Mouse (Mus musculus) activated CD4-positive, CD25-positive, alpha-beta regulatory T cell, adult 4 months (primary cell): ENCODE measurements at regions not wholly inside any gene's neighbourhood (a gene's known extent, or its start where the extent isn't known, plus 50 kb on each side); places are given as distances from the start of the nearest gene placed in this dataset.
"Not testable (repeated sequence)": the region's sequence is repeated elsewhere in the genome, so short reads cannot be mapped to it uniquely, and the experiment has no call there.

Experiments used
- ATAC-seq: one replicate; pipeline ENCODE4 v1.8.0; 2017

DNA sequence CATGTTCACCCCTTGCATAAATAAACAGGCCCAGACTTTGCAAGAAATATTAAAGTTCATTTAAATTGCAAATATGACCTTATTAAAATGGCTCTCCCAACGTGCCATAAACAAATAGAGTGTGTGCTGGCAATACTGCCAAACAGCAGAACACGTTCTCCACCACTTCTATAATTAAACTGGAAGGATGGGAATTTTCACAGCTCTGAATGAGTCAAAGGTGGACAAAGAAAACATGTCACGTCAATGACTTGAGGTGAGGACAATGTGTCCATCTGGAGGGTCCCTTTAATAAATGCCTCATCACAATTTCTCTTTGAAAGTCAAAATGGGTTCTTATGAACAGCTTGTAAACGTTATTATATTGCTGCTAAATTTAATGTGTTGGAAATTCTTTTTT, 114.8 kb downstream of the Galc start:
- no peak for ATAC-seq

DNA sequence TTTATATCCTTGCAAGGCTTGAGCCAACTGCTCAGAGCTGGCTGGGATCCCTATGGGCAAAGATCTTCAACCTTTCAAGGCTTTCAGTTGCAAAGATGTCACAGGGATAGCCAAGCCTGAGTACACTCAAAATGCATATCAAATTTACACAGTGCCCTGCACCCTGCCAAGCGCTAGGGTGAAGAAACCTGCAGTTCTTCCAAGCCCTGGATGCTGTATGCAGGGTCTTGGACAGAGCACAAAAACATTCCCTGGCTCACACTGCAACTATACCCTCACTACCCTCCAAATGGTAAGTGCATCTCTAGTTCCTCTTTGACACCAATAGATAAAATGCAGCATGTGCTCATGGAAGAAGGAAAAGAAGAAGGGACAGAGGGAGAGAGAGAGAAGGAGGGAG, 116.1 kb downstream of the Galc start:
- ATAC-seq: no peak

DNA sequence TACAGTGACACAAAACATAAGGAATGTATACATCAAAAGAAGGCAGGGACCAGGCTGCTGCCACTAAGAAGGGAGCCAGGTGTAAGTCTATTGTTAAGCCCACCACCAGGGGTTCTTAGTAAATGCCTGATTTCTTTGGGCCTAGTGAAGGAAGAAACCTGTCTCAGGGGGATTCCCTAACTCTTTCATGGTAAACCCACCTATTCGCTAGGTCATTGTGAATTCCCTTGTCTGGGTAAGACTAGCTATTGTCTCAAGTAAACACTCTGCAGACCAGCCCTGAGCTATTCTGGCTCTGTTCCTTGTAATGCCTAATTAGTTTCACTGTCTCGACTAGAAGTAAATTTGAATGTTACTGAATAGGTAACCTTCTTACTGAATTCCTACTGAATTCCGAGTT, 119.4 kb downstream of the Galc start:
- ATAC-seq: not testable (repeated sequence)

DNA sequence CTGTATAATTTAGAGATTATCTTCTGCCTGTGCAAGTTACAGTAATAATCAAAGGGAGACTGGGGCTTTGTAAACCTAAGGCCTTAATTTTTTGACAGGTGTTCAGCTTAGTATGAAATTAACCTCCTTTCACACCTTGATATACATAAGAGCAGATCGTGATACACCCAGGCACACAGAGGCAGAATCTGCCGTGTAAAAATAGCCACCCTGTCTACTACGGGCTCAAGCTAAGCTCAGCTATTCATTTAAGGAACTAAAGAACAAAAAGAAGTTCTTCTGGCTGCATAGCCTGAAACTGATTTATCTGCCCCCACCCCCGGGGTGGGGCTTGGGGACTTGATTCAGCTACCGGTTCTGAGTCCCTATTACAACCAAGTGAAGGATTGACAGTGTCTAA, 128.0 kb downstream of the Galc start:
- ATAC-seq: no peak

DNA sequence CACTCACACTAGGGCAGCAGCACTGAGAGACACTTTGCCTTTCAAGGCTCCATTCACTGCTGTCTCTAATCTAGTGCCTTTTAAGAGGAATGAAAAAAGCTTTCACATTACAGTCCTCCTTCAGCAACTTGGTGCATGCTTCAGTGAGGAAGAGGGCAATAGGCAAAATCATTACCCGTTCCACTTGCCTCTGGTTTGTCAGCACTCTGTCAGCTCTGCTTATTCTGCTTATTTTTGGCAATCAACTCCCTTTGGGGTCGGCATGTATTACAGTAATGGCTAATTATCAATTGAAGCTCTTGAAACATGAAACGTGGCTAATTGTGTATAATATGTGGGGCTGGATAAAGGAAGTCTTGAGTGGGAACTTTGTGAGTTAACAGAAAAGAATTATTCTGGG, 135.7 kb downstream of the Galc start:
- no peak for ATAC-seq

DNA sequence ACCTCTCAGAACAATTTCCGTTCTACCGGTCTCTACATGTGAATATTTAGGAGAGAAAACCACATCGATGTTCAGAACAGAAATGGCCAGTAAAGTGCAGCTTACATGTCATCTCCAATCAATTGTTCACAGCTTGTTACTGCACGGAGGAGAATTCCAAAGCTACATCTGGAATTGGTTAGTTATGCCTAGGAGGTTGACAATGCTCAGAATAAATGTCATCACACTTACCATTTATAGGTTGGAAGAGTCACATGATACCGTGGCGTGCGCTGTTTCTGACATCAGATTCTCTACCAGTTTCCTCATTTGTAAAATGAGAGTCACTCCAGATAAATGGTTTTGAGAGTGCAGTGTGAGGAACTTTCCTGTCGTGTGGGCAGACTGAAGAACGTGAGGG, 151.2 kb downstream of the Galc start:
- no peak for ATAC-seq

DNA sequence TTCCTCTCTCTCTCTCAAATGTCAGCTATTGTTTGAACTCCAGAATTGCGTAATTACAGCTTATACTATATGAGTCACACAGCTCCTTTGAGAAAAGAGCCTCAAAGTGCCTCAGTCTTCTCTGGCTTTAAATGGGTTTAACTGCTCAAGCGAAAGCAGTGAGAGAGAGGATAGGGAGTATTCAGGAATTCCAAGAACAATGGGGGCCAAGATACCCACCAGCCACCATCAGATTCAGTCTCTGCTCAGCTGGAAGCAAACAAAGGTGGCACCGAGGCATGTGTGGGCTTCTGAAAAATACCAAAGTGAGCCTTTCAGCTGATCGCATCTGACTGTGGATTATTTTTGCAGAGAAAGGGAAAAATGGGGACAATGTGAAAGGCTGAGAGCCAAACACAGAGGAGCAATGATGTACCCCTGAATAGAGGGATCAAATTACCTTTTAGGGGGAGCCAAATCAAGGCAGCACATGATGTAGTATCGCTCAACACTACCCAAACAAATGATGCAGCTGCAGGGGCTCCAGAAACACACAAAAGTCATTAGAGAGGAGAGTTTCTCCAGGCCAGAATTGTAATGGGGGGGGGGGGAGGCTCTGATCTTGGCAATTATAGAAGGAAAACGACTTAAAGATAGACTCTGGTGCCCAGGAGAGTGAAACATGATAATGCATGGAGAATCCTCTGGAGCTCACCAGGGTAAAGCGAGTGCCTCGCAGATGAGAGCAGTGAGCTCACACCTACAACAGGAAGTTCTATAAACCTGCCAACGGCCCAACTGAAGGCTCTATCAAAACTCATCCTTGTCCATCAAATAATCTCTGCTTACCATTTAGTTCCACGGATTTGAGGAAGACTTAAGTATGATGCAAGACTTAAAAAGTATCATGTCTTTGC, 152.2 kb downstream of the Galc start:
- no peak for ATAC-seq

DNA sequence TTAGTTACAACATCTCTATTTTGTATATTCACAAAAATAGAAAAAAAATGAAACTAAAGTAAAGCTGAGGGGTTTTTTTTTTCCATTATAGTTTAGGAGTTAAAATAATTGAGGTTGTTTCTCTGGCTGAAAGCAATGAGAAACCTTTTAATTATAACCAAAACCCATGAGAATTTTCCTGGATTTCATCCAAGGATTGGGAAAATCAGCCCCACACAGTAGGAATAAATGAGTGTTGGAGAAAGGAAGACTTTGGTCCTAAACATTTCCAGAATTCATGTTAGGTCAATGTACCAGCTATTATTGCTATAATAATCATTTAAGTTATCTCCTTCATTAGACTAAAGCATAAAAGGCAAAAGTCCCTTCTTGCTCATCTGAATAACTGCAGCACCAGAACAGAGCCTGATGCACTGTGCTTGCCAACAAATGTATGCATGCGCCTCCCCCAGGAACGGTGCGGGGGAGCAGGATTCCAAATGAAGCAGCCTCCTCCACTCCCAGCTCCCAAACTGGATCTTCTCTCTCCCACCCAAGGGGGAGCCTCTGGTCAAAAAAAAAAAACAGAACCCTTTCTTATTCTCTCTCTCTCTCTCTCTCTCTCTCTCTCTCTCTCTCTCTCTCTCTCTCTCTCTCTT, 153.0 kb downstream of the Galc start:
- no peak for ATAC-seq

DNA sequence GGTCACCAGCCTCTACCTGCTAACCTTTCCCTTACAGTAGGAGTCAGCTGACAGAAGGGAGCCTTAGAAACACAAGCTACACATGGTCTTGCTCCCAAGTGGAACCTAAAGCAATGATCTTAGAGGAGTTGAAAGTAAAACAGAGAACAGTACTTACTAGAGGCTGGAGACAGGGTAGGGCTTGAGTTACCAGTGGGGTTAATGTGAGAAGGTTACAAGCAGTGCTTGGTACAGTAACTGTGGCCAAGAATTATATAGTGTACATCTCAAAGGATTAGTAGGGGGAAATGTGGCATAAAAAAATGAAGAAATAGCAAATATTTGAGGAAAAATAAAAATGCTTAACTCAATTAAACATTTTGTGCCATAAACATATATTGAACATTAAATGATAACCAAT, 153.5 kb downstream of the Galc start:
- ATAC-seq: no peak

DNA sequence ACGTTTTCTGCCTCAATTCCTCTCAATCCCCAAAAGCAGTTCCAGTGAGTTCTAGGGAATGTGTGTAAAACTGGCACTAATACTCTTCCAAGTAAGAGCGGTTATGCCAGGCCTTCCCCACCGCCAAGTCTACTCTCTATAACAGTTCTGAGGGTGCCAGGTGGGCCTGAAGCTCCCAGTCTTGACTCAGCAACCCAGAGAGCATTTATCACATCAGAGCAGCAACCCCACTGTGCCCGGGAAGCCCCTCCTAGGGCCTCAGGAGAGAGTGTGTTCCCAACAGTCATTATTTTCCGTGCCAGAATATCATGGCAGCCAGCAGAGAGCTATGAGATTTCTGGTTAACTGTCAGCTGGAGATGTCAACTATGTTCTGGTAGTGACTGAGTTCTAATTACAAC, 169.1 kb downstream of the Galc start:
- no peak for ATAC-seq

DNA sequence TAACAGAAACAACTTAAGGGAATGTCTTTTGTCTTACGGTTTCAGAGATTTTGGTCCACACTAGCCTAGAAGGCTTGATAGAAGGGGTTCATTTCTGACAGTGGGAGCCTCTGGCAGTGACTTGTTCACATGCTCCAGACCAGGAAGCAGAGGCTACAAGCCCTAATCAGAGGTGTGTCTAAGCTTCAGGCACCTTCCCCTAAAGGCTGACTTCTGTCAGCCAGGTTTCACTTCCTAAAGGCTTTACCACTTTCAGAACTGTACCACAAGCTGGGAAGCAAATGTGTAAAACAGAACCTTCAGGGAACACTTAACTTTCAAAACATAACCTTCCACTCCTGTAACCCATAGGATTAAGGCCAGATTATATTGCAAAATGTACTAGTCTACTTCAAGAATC, 180.9 kb downstream of the Galc start:
- ATAC-seq: no peak

DNA sequence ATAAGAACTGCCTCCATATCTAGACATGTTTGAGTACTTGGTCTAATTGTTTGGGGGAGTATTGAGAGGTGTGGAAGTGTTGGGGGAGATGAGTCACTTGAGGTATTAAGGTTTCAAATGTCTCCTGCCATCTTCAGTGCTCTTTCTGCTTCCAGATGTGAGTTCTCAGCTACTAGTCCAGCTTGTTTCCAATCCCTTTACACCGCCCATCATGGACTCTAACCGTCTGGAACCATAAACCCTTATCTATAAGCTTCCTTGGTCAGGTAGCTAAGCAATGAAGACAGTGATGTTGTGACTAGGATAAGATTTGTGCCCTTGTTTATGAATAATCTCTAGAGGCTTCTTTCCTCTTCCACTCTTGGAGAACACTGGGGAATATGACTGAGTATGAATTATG, 183.7 kb downstream of the Galc start:
- ATAC-seq: no peak

DNA sequence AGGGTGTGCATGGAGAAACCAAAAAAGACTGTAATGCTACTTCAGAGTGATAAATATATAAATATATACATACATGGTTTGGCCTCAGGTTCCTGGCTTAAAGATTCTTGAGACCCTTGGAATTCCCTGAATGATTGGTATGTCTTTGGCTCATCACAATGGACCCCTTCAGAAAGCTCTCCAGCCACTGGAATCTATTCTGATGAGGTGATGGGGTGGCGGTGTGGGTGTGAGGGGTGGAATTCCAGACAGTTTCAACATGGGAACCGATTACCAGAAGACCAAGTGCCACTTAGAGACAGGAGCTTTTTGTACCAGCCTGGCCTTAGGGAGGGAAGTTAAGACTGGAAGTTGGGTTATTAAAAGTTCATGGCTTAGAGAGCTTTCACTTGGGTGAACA, 190.1 kb downstream of the Galc start:
- ATAC-seq: no peak

DNA sequence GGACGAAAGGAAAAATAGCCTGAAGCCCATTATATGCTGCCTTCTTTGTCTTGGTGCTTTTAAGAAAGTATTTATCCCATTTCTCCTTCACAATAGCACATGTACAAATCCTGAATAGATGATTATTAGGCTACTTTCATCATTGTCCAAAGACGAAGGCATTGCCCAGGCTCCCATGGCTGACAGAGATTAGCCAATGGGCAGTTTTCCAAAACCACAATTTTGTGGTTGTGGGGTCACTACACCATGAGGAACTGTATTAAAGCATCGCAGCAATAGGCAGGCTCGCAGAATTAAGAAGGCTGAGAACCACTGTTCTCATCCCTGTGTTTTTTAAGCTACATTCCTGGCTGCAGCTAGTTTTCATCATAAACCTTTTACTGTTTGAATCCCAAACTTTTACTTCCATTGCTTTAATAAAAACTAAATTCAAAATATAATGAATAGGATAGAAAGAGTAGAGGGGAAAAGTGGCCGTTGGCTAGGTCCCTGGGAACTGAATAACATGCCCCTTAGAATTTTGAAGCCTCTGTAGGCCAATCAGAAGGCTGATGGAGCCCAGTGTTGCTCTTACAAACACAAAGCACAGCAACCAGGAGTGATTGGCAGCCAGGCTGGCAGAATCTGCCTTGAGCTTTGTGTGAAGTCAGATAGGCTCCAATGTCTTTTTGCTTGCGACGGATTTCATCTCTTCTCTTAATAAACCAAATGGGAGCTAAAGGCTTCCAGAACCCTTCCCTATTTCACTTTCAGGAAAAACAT, 199.7 kb downstream of the Galc start:
- ATAC-seq: no peak

DNA sequence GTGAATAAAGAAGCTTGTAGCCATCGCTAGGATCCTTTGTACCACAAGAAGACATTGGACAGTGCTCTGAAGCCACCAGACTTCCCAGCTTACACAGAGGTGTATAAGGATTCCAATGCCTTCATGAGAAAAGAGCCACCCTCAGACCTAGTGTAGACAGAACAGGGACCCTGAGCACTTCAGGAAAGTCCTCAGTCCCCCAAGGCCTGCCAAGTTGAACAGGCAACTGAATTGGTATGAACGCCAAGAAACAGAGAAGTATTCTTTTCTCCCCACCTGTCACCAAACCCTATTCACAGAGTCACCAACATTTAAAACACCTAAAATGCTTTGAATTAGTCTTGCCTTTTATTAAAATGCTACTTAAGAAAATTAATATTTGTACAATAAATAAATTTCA, 200.3 kb downstream of the Galc start:
- ATAC-seq: no peak

DNA sequence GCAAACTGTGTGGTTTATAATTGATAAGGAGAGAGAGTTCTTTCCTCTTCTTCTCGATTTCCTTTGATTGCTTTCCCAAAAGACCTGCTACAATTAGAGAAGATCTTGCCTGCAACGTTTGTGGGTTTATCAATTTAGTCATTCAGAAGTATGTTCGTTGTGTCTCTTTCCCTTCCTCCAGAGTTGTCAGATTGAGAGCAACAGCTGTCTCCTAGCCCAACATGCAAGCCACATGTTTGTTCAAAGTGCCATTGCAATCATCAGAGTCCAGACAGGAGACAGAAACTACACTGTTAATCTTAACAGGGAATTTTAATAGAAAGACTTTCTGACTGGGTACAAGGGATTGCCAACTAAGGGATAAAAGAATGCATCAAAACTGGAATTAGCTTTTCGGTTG, 208.3 kb downstream of the Galc start:
- ATAC-seq: no peak

DNA sequence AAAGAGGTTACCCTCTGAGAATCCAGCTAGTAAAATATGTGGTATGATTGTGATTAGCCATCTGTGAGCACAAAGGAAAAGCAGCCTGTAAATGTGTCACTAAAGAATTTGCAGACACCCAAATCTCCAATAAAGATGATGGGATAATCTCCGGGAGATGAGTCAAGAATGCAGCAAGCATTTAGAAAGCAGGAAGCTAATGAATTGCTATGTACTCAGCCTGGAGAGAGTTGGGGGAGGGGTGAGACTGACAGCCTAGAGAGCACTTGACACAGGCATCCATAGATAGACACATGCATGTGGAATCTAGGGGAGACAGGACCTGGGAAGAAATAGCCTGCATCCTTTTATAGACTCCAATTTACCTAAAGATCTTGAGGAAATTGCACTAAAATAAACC, 208.8 kb downstream of the Galc start:
- ATAC-seq: no peak

DNA sequence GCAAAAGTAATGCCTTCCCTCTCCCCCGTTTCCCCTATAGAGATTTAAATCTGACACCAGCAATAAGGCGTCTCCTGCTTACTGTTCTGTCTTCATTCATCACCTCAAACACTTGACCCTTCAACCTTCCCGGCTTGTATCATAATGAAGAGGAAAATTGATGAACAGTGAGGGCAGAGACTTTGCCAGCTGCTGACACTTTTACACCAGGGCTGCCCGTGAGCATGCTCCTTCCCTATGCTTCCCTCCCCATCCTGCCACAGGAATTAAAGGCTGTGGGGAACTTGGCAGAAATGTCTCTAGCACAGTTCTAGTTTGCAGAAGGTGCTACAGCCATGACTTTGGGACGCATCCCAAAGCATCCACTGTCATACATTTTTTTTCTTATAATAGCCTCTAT, 209.2 kb downstream of the Galc start:
- ATAC-seq: no peak

DNA sequence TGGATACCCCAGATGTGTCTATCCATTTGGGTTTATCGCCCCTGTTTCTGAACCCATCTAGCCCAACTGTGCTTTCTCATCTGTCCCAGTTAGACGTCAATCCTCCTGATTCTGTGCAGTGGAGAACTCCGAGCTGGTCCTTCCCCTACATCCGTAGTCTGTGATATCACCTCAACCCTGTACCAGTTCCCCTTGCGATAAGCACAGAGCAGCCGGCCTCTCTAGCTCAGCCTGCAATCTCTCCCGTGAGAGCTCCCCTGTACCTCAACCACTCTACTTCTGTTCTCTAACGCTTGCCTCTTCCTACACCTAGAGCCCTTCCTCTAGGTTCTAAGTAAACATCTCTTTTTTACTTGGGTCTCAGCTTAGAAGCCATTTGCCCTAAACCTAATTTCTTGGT, 211.5 kb downstream of the Galc start:
- no peak for ATAC-seq

DNA sequence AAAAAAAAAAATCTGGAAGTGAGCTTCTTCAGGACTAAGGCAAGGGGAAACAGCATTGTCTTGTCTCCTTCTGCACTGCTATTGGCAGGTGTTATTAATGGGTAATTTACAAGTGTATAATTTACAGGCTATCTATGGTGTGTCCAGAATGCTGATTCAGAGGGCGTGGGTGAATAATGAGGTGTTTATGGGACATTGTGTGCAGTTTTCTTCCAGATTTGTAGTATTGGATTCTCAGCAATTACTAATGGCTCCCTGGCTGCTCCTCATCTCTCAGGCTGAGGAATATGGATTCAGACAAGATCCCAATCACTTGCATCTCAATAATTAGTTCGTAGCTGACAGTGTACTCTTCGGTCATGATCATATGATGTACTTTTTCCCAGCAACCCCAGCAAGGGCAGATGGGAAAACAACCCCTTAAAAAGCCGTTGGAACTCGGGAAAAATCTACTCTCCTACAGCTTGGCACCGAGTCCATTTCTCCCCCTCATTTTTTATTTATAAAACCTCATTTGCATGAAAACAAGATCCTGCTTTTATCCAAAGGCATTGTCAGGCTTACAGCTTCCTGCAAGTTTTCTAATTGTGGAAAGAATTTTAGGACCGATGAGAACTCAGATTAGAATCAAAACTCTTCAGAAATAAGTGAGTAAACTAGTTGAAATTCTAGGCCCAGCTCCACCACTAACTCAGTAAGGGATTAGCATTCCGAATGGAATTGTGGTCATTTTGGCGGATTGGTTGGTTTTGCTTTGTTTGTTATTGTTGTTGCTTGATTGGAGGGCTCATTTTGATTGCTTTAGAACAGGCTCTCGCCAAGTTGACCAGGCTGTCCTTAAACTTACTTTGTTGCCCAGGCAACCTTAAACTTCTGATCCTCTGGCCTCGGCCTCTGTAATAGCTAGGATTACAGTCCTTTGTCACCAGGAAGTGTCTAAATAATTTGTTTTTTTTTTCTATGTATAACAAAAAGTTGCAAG, 212.5 kb downstream of the Galc start:
- no peak for ATAC-seq

DNA sequence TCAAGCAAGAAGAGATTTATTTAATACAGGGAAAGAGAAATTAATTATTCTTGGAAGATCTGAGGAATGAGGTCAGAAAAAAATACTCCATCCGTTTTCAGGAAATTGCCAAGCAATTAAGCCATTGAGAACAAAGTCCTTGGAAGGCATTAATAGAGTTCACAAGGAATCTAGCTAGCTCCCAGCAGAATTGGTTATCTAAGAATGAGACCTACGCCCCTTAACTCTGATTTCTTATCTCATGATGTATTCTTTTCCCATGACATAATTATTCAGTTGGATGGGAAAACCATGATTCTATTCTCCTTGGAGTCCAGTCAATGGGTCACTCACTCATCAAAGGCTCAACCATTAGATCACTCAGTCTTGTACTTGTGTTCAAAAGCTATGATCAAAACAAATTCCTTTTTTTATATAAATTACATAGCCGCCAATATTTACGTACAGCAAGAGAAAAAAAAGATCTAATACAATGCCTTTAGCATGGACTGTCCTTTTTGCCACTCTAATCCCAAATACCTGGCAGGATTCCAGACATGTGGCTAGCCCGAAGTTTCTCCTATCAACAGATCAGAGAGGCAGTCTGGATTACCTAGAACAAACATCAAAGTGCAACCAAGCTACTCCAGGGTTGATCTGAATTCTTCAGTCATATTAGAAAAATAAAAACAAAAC, 213.3 kb downstream of the Galc start:
- ATAC-seq: no peak

DNA sequence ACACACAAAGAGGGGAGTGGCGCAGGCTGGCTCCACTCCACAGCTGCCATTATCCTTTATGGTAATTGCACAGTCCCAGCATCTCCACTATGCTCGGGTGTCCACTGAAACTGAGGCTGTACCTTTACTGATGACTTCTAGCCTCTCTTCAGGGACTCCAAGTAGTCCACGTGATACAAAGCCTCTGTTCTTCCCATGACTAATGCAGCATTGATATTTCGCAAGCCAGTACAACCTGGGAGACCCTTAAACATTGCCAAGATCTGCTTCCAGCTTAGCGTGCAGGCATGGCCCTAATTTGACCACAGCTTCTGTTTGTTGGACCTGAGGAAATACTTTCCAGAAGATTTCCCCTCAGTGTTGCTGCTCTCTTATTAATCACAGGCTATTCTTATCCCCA, 215.8 kb downstream of the Galc start:
- no peak for ATAC-seq
